Mouse (Mus musculus) ES-E14 (cell line): ENCODE measurements around the gene Slc38a4. TPM values are rescaled to one million over a fixed set of nuclear protein-coding genes. Genes with fewer than 3 reads are reported as not detected.
A peak's percentile ranks its signal among the peaks of the same experiment; 100 is the strongest.

Experiments used
- DNase-seq: peaks from one replicate; pipeline ENCODE4 v3.0.0-alpha.2; 2013; ENCODE audit warnings: low read depth, low spot score
- H3K27ac ChIP-seq: 2 replicates; pipeline ENCODE4 v1.5.1; 2012; ENCODE audit warnings: low read depth, mild to moderate bottlenecking, low read length, moderate library complexity, mixed read lengths; ENCODE audit not compliant: poor library complexity, insufficient read depth, severe bottlenecking
- H3K36me3 ChIP-seq: 2 replicates; pipeline ENCODE4 v1.6.1; 2012; ENCODE audit warnings: mild to moderate bottlenecking, low read length, moderate library complexity, mixed read lengths; ENCODE audit not compliant: control insufficient read depth, poor library complexity, insufficient read depth, severe bottlenecking
- H3K4me1 ChIP-seq, 2 experiments: fragments of 150-350 bp in 1 of 2; sonication (generic) in 1 of 2; 2 replicates each; pipeline ENCODE4 v1.6.1; 2012; ENCODE audit warnings: low read length in 2 of 2, mild to moderate bottlenecking in 1 of 2, mixed read lengths in 1 of 2; ENCODE audit not compliant: control insufficient read depth in 2 of 2, insufficient read depth in 2 of 2, poor library complexity in 1 of 2
- H3K4me3 ChIP-seq, 2 experiments: fragments of 150-350 bp in 1 of 2; sonication (generic) in 1 of 2; 2 replicates each; pipeline ENCODE4 v1.5.1; 2012; ENCODE audit warnings: low read length in 2 of 2, low read depth in 1 of 2, mild to moderate bottlenecking in 1 of 2, mixed read lengths in 1 of 2; ENCODE audit not compliant: insufficient read depth in 1 of 2, poor library complexity in 1 of 2, severe bottlenecking in 1 of 2
- H3K9ac ChIP-seq: 2 replicates; pipeline ENCODE4 v1.6.1; 2012; ENCODE audit warnings: low read depth, mild to moderate bottlenecking, low read length, mixed read lengths; ENCODE audit not compliant: poor library complexity, insufficient read depth, severe bottlenecking
- H3K9me3 ChIP-seq: fragments of 150-350 bp; sonication (generic); 2 replicates; pipeline ENCODE4 v1.6.1; 2012; ENCODE audit warnings: low read depth, mild to moderate bottlenecking, low read length; ENCODE audit not compliant: control insufficient read depth, insufficient read depth
- CHD2 ChIP-seq: IDR thresholded peaks from 2 replicates; pipeline ENCODE4 v1.6.1; 2014; ENCODE audit warnings: mild to moderate bottlenecking, low read depth, low read length, inconsistent platforms
- HCFC1 ChIP-seq: IDR thresholded peaks from 2 replicates; pipeline ENCODE4 v1.6.1; 2012; ENCODE audit warnings: low read length, inconsistent platforms, borderline replicate concordance; ENCODE audit not compliant: insufficient read depth
- MAFK ChIP-seq: IDR thresholded peaks from 2 replicates; pipeline ENCODE4 v1.6.1; 2014; ENCODE audit warnings: mild to moderate bottlenecking, low read depth, low read length, inconsistent platforms; ENCODE audit not compliant: insufficient read depth
- ZC3H11A ChIP-seq: IDR thresholded peaks from 2 replicates; pipeline ENCODE4 v1.6.1; 2012; ENCODE audit warnings: low read depth, mild to moderate bottlenecking, inconsistent platforms, low read length, borderline replicate concordance
- ZNF384 ChIP-seq: IDR thresholded peaks from 2 replicates; pipeline ENCODE4 v1.6.1; 2012; ENCODE audit warnings: low read depth, low read length, inconsistent platforms
- in situ Hi-C, 2 experiments: fragments of 600-800 bp; cut with MboI; formaldehyde crosslinking; loops; one replicate each; pipeline ENCODE4 v1.15.1; 2025; ENCODE audit warnings: low sequenced_read_pairs in 2 of 2, inconsistent platforms in 1 of 2; ENCODE audit not compliant: unreplicated experiment in 2 of 2
- total RNA-seq: library from RNA; depleted of rRNA; stranded (reverse); fragments of 300-350 nt; gene quantifications from 2 replicates; pipeline ENCODE4 v1.2.3, GENCODE M21; 2012

The Slc38a4 gene
- total RNA-seq, 1 experiment: 324 TPM

- no peak for TF ChIP-seq HCFC1
- TF ChIP-seq ZNF384: no peak
- TF ChIP-seq MAFK: no peak
- no peak for TF ChIP-seq ZC3H11A
- no peak for TF ChIP-seq CHD2
- no peak overlapping the region for H3K27ac ChIP-seq
- in situ Hi-C loops: no loop called here
- DNase-seq: no peak
- H3K4me1 ChIP-seq: peaks cover 17 to 24% of the 10 kb centered on the region in 2 experiments
- no peaks in the 10 kb centered on the region for H3K36me3 ChIP-seq
- H3K9me3 ChIP-seq: no peaks in the 10 kb centered on the region
- no peak overlapping the region for H3K4me3 ChIP-seq
- no peak overlapping the region for H3K9ac ChIP-seq
Measured at GRCm38 (mm10) chr15:97030984-97031492, 24.7 kb downstream of the Slc38a4 start.

DNA sequence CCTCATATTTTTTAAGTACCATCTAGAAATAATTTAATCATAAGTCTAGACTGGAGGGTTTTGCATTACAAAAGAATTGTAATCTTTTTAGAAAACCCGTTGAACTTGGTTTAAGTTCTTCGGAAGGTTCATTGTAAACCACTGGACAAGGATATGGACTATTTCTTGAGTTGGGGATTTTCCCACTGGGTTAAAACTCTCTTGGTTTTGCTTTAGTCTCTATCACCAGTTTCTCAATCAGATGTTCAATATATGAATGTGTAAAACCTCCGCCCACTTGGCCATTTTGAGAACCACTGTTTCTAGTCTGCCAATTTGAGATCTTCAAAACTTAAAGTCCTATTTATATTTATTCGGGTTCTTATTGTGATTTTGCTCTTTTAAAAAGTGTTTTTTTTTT lies 25.6 kb downstream of the Slc38a4 start:
- no peak overlapping the region for H3K9ac ChIP-seq

DNA sequence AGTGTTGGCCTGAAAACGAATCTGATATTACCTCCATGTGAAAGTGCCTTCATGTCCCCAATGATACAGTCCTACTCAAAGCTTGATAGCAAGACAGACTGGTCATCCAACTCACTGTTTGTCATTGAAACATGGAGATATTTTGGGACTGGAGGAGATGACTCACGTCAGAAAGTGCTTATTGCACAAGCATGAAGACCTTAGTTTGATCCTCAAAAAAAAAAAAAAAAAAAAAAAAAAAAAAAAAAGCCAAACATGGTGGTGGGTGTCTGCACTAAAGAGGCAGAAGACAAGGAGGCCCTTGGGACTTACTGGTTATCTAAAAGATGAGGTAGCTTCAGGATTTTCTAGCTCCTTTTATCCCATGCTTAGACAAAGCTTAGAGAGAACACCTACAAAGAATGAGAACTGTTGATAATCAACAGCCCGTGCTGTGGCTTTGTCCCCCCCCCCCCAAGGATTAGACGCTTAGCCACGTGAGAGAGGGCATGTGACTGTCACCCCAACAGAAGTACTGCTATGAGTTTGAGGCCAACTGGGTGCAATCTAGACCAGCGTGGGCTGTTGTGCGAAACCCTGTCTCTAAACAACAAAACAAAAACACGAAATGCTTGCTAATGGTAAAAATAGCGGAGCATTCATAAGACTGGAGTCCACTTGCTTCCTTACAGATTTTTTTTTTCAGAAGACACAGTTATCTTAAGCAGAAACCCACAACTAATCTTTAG lies 26.5 kb downstream of the Slc38a4 start:
- Histone ChIP-seq H3K4me1 (peaks cover 13 to 22% of the 10 kb centered on the region in 2 experiments), H3K36me3 (no peaks in the 10 kb centered on the region)
- in situ Hi-C loops: no loop called here

More for the DNA sequence above, 25.6 kb downstream of the Slc38a4 start:
- Histone ChIP-seq H3K36me3 (no peaks in the 10 kb centered on the region), H3K9me3 (no peaks in the 10 kb centered on the region), H3K27ac (no peak overlapping the region), H3K4me1 (peaks cover 13 to 24% of the 10 kb centered on the region in 2 experiments), H3K4me3 (no peak overlapping the region)
- in situ Hi-C loops: no loop called here
- TF ChIP-seq HCFC1: no peak
- TF ChIP-seq CHD2: no peak
- DNase-seq: no peak

DNA sequence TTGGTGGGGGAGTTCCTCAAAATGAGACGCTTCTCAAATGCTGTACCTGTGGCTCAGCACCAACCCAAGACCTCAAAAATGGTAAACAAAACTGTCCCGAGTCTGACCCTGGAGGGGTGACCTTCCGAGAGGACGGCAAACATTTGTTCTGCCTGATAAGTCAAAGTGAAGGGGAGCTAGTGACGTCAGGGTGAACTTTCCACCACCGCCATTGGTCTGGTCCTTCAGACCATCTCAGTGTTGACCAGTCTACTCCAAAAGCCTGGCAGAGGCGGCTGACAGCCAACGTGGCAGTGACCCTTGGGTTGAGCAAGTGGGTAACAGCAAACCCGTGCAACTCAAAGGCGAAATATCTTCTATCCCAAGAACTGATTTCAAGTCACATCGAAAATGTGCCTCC lies 27.1 kb downstream of the Slc38a4 start:
- H3K27ac ChIP-seq: no peak overlapping the region

More for the DNA sequence above, 26.5 kb downstream of the Slc38a4 start:
- Histone ChIP-seq H3K9ac (no peak overlapping the region), H3K4me3 (no peak overlapping the region), H3K9me3 (no peaks in the 10 kb centered on the region), H3K27ac (no peak overlapping the region)
- TF ChIP-seq HCFC1: no peak
- peak; percentile 88 for TF ChIP-seq ZNF384
- TF ChIP-seq ZC3H11A: no peak
- no peak for DNase-seq

GRCm38 (mm10) chr15:97028046-97028634 lies 27.6 kb downstream of the Slc38a4 start:
- H3K36me3 ChIP-seq: no peaks in the 10 kb centered on the region
- no peak overlapping the region for H3K4me3 ChIP-seq
- no peak overlapping the region for H3K9ac ChIP-seq
- no peak overlapping the region for H3K27ac ChIP-seq
- in situ Hi-C loops: no loop called here
- no peak for DNase-seq
- H3K4me1 ChIP-seq: peaks cover 13 to 22% of the 10 kb centered on the region in 2 experiments
- TF ChIP-seq CHD2: no peak
- no peak for TF ChIP-seq ZC3H11A
- no peak for TF ChIP-seq MAFK
- TF ChIP-seq ZNF384: no peak
- no peak for TF ChIP-seq HCFC1
- H3K9me3 ChIP-seq: no peaks in the 10 kb centered on the region

More for the DNA sequence above, 27.1 kb downstream of the Slc38a4 start:
- DNase-seq: no peak
- in situ Hi-C loops: no loop called here
- H3K4me3 ChIP-seq: no peak overlapping the region
- no peaks in the 10 kb centered on the region for H3K36me3 ChIP-seq
- H3K4me1 ChIP-seq: peaks cover 13 to 21% of the 10 kb centered on the region in 2 experiments
- H3K9ac ChIP-seq: no peak overlapping the region
- TF ChIP-seq ZC3H11A (no peak), ZNF384 (no peak), MAFK (no peak), CHD2 (no peak), HCFC1 (no peak)
- no peaks in the 10 kb centered on the region for H3K9me3 ChIP-seq
